Mouse (Mus musculus): ENCODE measurements around the gene Map6d1. TPM values are rescaled to one million over a fixed set of nuclear protein-coding genes. Genes with fewer than 3 reads are reported as not detected.

Gene Map6d1
- polyA plus RNA-seq, 1 experiment from 2014 or later: 0.38 TPM

- Histone ChIP-seq H3K27me3 (no peaks in the 10 kb centered on the region), H3K4me1 (replicated peaks) (no peaks in the 10 kb centered on the region), H3K9ac (no peak overlapping the region), H3K4me3 (no peak overlapping the region), H3K36me3 (peaks cover 29% of the 10 kb centered on the region), H3K9me3 (replicated peaks) (no peaks in the 10 kb centered on the region), H3K4me2 (no peak overlapping the region), H3K27ac (no peak overlapping the region)
- 62% methylated on average over 4 of the region's 4 CpGs for WGBS
- no peak for ATAC-seq (replicated peaks; ENCODE audit: insufficient number of reproducible peaks, insufficient read depth, low FRiP score, low read depth)
Measured at GRCm38 (mm10) chr16:20234406-20234805, 6.8 kb downstream of the Map6d1 start.

GRCm38 (mm10) chr16:20228167-20228566, 13.0 kb downstream of the Map6d1 start:
- H3K9me3 ChIP-seq (replicated peaks): no peaks in the 10 kb centered on the region
- no peak overlapping the region for H3K27ac ChIP-seq
- no peak overlapping the region for H3K4me2 ChIP-seq
- H3K36me3 ChIP-seq: peaks cover 67% of the 10 kb centered on the region
- peaks cover 7% of the 10 kb centered on the region; the same call in 1 of the 2 replicates for H3K4me1 ChIP-seq (replicated peaks)
- no peak for ATAC-seq (replicated peaks; ENCODE audit: insufficient number of reproducible peaks, insufficient read depth, low FRiP score, low read depth)
- WGBS: 81% methylated on average over 5 of the region's 5 CpGs
- H3K4me3 ChIP-seq: no peak overlapping the region
- H3K27me3 ChIP-seq: no peaks in the 10 kb centered on the region
- no peak overlapping the region for H3K9ac ChIP-seq

- Histone ChIP-seq H3K4me2 (no peak overlapping the region), H3K4me1 (replicated peaks) (peaks cover 7% of the 10 kb centered on the region; the same call in 1 of the 2 replicates), H3K4me3 (no peak overlapping the region), H3K27me3 (no peaks in the 10 kb centered on the region), H3K36me3 (peaks cover 74% of the 10 kb centered on the region), H3K9me3 (replicated peaks) (no peaks in the 10 kb centered on the region), H3K9ac (no peak overlapping the region), H3K27ac (no peak overlapping the region)
- 27% methylated on average over 6 of the region's 6 CpGs for WGBS
- peak; percentile 62 for ATAC-seq (replicated peaks; ENCODE audit: insufficient number of reproducible peaks, insufficient read depth, low FRiP score, low read depth)
Measured at GRCm38 (mm10) chr16:20227504-20227903, 13.7 kb downstream of the Map6d1 start.

GRCm38 (mm10) chr16:20226676-20227075, 14.5 kb downstream of the Map6d1 start:
- H3K4me2 ChIP-seq: no peak overlapping the region
- no peak overlapping the region for H3K9ac ChIP-seq
- ATAC-seq (replicated peaks; ENCODE audit: insufficient number of reproducible peaks, insufficient read depth, low FRiP score, low read depth): no peak
- H3K4me1 ChIP-seq (replicated peaks): peaks cover 7% of the 10 kb centered on the region; the same call in 1 of the 2 replicates
- peaks cover 79% of the 10 kb centered on the region for H3K36me3 ChIP-seq
- no peak overlapping the region for H3K4me3 ChIP-seq
- H3K27ac ChIP-seq: no peak overlapping the region
- no peaks in the 10 kb centered on the region for H3K9me3 ChIP-seq (replicated peaks)
- WGBS: 97% methylated on average over 4 of the region's 4 CpGs
- no peaks in the 10 kb centered on the region for H3K27me3 ChIP-seq

- H3K4me3 ChIP-seq: no peak overlapping the region
- no peak for ATAC-seq (replicated peaks; ENCODE audit: insufficient number of reproducible peaks, insufficient read depth, low FRiP score, low read depth)
- no peaks in the 10 kb centered on the region for H3K9me3 ChIP-seq (replicated peaks)
- peaks cover 73% of the 10 kb centered on the region for H3K36me3 ChIP-seq
- H3K4me2 ChIP-seq: no peak overlapping the region
- H3K27me3 ChIP-seq: no peaks in the 10 kb centered on the region
- 96% methylated on average over 6 of the region's 6 CpGs for WGBS
- no peak overlapping the region for H3K9ac ChIP-seq
- H3K27ac ChIP-seq: no peak overlapping the region
- H3K4me1 ChIP-seq (replicated peaks): peaks cover 7% of the 10 kb centered on the region; the same call in 1 of the 2 replicates
Measured at GRCm38 (mm10) chr16:20222726-20223125, 18.4 kb downstream of the Map6d1 start.

- H3K36me3 ChIP-seq: peaks cover 76% of the 10 kb centered on the region
- 84% methylated on average over 3 of the region's 3 CpGs for WGBS
Measured at GRCm38 (mm10) chr16:20213591-20214226, 27.4 kb downstream of the Map6d1 start.

GRCm38 (mm10) chr16:20199501-20200201, 41.5 kb downstream of the Map6d1 start:
- ATAC-seq (replicated peaks; ENCODE audit: insufficient number of reproducible peaks, insufficient read depth, low FRiP score, low read depth): no peak
- no peak overlapping the region for H3K4me3 ChIP-seq
- no peaks in the 10 kb centered on the region for H3K4me1 ChIP-seq (replicated peaks)
- H3K9ac ChIP-seq: no peak overlapping the region
- no peak overlapping the region for H3K27ac ChIP-seq
- 80% methylated on average over 5 of the region's 5 CpGs for WGBS
- H3K36me3 ChIP-seq: peaks cover 68% of the 10 kb centered on the region
- no peaks in the 10 kb centered on the region for H3K9me3 ChIP-seq (replicated peaks)
- no peaks in the 10 kb centered on the region for H3K27me3 ChIP-seq
- no peak overlapping the region for H3K4me2 ChIP-seq

More at GRCm38 (mm10) chr16:20213591-20214226, 27.4 kb downstream of the Map6d1 start:
- no peaks in the 10 kb centered on the region for H3K4me1 ChIP-seq (replicated peaks)
- no peak overlapping the region for H3K4me2 ChIP-seq
- H3K9me3 ChIP-seq (replicated peaks): no peaks in the 10 kb centered on the region
- no peak overlapping the region for H3K4me3 ChIP-seq
- H3K9ac ChIP-seq: no peak overlapping the region
- no peaks in the 10 kb centered on the region for H3K27me3 ChIP-seq
- 0 out of 2 replicates have a peak, but pooled peaks have one; percentile 27 for ATAC-seq (replicated peaks; ENCODE audit: insufficient number of reproducible peaks, insufficient read depth, low FRiP score, low read depth)
- H3K27ac ChIP-seq: no peak overlapping the region

GRCm38 (mm10) chr16:20196962-20197361, 44.2 kb downstream of the Map6d1 start:
- no peaks in the 10 kb centered on the region for H3K27me3 ChIP-seq
- WGBS: 95% methylated on average over 5 of the region's 5 CpGs
- no peak overlapping the region for H3K4me3 ChIP-seq
- no peaks in the 10 kb centered on the region for H3K4me1 ChIP-seq (replicated peaks)
- H3K27ac ChIP-seq: no peak overlapping the region
- no peak overlapping the region for H3K4me2 ChIP-seq
- H3K9me3 ChIP-seq (replicated peaks): no peaks in the 10 kb centered on the region
- no peak for ATAC-seq (replicated peaks; ENCODE audit: insufficient number of reproducible peaks, insufficient read depth, low FRiP score, low read depth)
- H3K36me3 ChIP-seq: peaks cover 70% of the 10 kb centered on the region
- no peak overlapping the region for H3K9ac ChIP-seq

- no peaks in the 10 kb centered on the region for H3K9me3 ChIP-seq (replicated peaks)
- H3K4me1 ChIP-seq (replicated peaks): no peaks in the 10 kb centered on the region
- H3K36me3 ChIP-seq: peaks cover 63% of the 10 kb centered on the region
- WGBS: 92% methylated on average over 3 of the region's 3 CpGs
- H3K4me3 ChIP-seq: no peak overlapping the region
- no peaks in the 10 kb centered on the region for H3K27me3 ChIP-seq
- ATAC-seq (replicated peaks; ENCODE audit: insufficient number of reproducible peaks, insufficient read depth, low FRiP score, low read depth): no peak
- no peak overlapping the region for H3K4me2 ChIP-seq
- no peak overlapping the region for H3K9ac ChIP-seq
- no peak overlapping the region for H3K27ac ChIP-seq
Measured at GRCm38 (mm10) chr16:20195546-20195945, 45.6 kb downstream of the Map6d1 start.

- no peak for ATAC-seq (replicated peaks; ENCODE audit: insufficient number of reproducible peaks, insufficient read depth, low FRiP score, low read depth)
- Histone ChIP-seq H3K4me1 (replicated peaks) (no peaks in the 10 kb centered on the region), H3K4me3 (no peak overlapping the region), H3K36me3 (peaks cover 65% of the 10 kb centered on the region), H3K9me3 (replicated peaks) (no peaks in the 10 kb centered on the region), H3K9ac (no peak overlapping the region), H3K27ac (no peak overlapping the region), H3K27me3 (no peaks in the 10 kb centered on the region), H3K4me2 (no peak overlapping the region)
Measured at GRCm38 (mm10) chr16:20192043-20192442, 49.1 kb downstream of the Map6d1 start.

- ATAC-seq (replicated peaks; ENCODE audit: insufficient number of reproducible peaks, insufficient read depth, low FRiP score, low read depth): no peak
- H3K27ac ChIP-seq: no peak overlapping the region
- 60% methylated on average over 3 of the region's 3 CpGs for WGBS
Measured at GRCm38 (mm10) chr16:20191161-20191882, 49.8 kb downstream of the Map6d1 start.

More at GRCm38 (mm10) chr16:20191161-20191882, 49.8 kb downstream of the Map6d1 start:
- Histone ChIP-seq H3K4me1 (replicated peaks) (no peaks in the 10 kb centered on the region), H3K4me2 (no peak overlapping the region), H3K36me3 (peaks cover 66% of the 10 kb centered on the region), H3K4me3 (no peak overlapping the region), H3K9me3 (replicated peaks) (no peaks in the 10 kb centered on the region), H3K27me3 (no peaks in the 10 kb centered on the region), H3K9ac (no peak overlapping the region)
